Mouse (Mus musculus) macrophage (primary cell): ENCODE data around the gene Sgip1. TPM values are rescaled to one million over a fixed set of nuclear protein-coding genes. Genes with fewer than 3 reads are reported as not detected.

Source experiments
- H3K27ac ChIP-seq: fragments of 350-480 bp; formaldehyde crosslinking; 2 replicates; pipeline ENCODE4 v1.9.0; 2021
- H3K36me3 ChIP-seq: fragments of 350-480 bp; formaldehyde crosslinking; 2 replicates; pipeline ENCODE4 v1.9.0; 2021; ENCODE audit errors: inconsistent target
- H3K4me3 ChIP-seq: fragments of 350-480 bp; formaldehyde crosslinking; 2 replicates; pipeline ENCODE4 v1.9.0; 2021; ENCODE audit errors: inconsistent target
- H3K79me2 ChIP-seq: fragments of 350-480 bp; formaldehyde crosslinking; 2 replicates; pipeline ENCODE4 v1.9.0; 2021; ENCODE audit errors: inconsistent target
- WGBS: methylation state at CpG from one replicate; pipeline ENCODE4 v1.1.7; 2026; ENCODE audit warnings: inconsistent platforms; ENCODE audit not compliant: missing documents; 5-methylcytosine and 5-hydroxymethylcytosine counted together
- polyA plus RNA-seq: library from polyadenylated mRNA; stranded (reverse); fragments of 250-400 nt; gene quantifications from 3 replicates; pipeline ENCODE4 v1.2.4, GENCODE M21; 2018; ENCODE audit warnings: inconsistent platforms

The Sgip1 gene
- polyA plus RNA-seq, 1 experiment from 2014 or later = 0.33 TPM

DNA sequence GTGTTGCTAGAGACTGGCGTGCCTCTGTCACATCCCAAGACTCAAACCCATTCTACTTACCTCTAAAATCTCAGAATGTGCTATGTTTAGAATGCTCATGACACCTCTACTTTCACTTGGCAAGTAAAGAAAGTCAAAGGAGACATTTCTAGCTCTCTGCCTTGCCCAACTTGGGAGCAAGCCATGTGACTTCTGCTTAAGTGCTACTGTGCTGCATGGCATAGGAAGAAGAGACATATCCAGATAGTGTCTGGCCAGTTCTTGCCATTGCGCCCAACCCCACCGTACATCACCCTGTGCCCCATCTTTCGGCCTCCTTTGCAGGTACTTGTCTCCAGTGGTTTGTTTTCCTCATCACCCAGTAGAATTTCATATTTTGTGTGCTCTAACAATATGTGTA, 60.8 kb downstream of the Sgip1 start:
- Histone ChIP-seq H3K27ac (no peak overlapping the region), H3K36me3 (no peaks in the 10 kb centered on the region), H3K4me3 (no peak overlapping the region), H3K79me2 (no peaks in the 10 kb centered on the region)
- WGBS = 96% methylated on average over 4 of the region's 4 CpGs

DNA sequence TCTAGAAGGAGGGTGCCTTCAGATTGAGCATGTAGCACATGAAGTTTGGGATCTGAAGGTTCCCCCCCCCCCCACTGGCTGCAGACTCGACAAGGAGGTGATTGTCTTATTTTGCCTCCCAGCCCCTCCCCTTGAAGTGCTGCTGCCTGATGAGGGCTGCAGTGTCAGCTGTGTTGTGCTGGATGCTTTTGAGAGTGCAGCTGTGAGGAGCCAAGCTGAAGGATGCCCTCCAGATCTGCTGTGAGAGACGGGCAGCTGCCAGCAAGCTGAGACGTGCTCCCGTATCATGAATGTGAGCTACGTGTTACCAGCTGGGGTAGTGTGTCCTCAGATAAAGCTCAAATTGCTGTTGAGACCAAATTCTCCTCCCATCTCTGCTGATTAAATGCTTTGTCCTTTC, 63.5 kb downstream of the Sgip1 start:
- no peaks in the 10 kb centered on the region for H3K36me3 ChIP-seq
- no peak overlapping the region for H3K4me3 ChIP-seq
- no peaks in the 10 kb centered on the region for H3K79me2 ChIP-seq
- WGBS = 96% methylated on average over 4 of the region's 5 CpGs
- no peak overlapping the region for H3K27ac ChIP-seq

DNA sequence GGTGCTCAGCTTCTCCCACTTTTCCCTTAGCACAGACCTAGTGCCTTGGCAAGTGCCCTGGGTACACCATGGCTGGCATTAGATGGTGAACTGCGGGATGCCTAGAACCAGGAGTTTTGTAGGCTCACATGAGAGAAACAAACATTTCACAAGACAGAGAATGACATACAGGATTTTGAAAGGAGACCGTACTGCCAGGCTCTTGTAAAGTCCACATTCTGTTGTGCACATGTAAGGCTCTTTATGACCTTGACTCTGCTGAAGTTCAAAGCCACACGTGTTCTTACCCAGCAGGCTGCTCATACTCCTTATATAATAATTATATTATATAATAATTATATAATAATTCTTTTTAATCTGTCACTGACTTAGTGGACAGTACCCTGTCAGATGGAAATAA, 65.9 kb downstream of the Sgip1 start:
- 88% methylated on average over 3 of the region's 3 CpGs for WGBS
- no peak overlapping the region for H3K27ac ChIP-seq
- H3K79me2 ChIP-seq = no peaks in the 10 kb centered on the region

DNA sequence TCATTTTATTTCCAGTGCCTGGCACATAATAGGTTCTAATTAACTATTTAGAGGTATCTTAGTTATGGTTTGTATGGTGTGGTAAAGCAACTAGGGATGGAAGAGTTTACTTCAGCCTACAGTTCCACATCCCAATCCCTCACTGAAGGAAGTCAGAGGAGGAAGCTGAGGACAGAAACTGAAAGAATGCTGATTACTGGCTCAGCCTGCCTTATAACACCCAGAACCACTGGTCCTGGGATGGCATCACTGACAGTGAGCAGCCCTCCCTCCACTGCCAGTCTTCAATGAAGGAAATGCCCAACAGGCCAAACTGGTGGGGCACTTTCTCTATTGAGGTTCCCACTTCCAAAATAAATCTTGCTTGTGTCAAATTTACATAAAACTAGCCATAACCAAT, 67.2 kb downstream of the Sgip1 start:
- Histone ChIP-seq H3K36me3 (no peaks in the 10 kb centered on the region), H3K4me3 (no peak overlapping the region), H3K27ac (no peak overlapping the region), H3K79me2 (no peaks in the 10 kb centered on the region)

More for the DNA sequence above, 65.9 kb downstream of the Sgip1 start:
- no peak overlapping the region for H3K4me3 ChIP-seq
- H3K36me3 ChIP-seq = no peaks in the 10 kb centered on the region

DNA sequence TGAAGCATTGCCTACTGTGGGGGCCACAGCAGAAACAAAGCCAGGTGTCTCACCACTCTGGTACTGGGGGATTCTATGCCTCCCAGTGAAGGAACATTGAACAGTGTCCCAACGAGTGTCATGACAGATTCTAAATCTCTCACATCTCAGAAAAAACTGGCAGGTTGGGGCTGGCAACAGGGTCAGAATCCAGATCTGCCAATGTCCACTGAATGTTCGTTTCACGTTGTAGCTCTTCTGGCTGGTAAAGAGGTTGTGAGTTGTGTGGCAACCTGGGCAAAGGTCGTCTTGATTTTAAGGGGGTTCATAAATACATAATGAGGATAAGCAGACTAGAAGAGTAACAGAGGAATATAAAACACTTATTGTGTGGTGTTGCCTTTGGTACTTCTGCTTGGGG, 68.2 kb downstream of the Sgip1 start:
- Histone ChIP-seq H3K36me3 (no peaks in the 10 kb centered on the region), H3K27ac (no peak overlapping the region), H3K4me3 (no peak overlapping the region), H3K79me2 (no peaks in the 10 kb centered on the region)
- WGBS = 97% methylated on average over 4 of the region's 4 CpGs

DNA sequence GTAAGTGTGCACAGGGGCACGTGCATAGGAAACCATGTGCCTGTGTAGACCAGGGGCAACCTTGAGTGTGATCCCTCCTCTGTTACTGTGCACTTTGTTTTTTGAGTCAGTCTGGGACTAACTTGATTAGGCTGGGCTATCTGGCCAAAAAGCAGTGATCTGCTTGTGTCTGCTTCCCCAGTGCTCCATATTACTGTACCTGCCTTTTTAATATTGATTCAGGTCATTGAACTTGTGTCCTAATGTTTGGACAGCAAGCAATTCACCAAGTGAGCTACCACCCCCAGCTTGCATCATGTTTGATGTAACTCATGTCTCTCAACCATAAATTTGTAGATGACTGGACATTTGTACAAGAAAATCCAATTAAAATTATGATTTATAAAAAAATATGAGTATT, 69.2 kb downstream of the Sgip1 start:
- no peaks in the 10 kb centered on the region for H3K79me2 ChIP-seq
- WGBS = 92% methylated on average over 1 of the region's 1 CpGs
- no peak overlapping the region for H3K4me3 ChIP-seq
- H3K36me3 ChIP-seq = no peaks in the 10 kb centered on the region
- no peak overlapping the region for H3K27ac ChIP-seq

DNA sequence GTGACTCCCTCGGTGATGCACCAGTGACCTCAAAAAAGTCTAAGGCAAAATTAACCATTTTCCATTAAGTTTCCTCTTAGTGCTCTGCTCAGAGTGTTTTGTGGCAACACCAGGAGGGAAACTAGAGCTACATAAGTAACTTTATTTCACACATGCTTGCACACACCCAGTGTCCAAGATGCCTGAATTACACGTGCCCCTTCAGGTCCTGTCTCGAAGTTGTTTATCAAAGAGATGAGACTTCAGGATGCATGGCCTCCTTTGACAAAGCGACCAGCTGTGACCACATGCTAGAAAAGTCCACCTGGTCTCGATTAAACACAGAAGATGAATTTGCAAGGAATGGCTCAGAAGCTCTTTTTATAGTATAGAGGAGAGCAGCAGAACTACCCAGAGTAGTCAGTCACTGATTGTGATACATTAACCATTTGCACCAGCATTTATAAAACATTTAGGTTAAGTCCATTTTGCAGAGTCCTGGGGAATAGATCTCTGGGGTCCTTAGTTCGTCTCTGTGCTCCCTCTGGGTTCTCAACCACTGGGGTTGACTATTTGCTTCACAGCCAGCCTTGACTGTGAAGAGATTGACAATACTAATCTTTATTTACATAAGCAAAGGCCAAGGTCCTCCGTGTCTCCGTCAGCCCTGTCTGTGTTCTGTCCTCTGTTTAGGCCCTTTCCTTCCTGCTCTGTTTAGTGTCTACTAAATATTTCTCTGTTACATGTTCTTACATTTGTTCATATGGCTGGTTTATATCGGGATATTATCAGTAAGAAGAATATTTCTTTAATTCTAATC, 70.1 kb downstream of the Sgip1 start:
- Histone ChIP-seq H3K36me3 (no peaks in the 10 kb centered on the region), H3K27ac (no peak overlapping the region), H3K79me2 (no peaks in the 10 kb centered on the region), H3K4me3 (no peak overlapping the region)
- 86% methylated on average over 9 of the region's 9 CpGs for WGBS

DNA sequence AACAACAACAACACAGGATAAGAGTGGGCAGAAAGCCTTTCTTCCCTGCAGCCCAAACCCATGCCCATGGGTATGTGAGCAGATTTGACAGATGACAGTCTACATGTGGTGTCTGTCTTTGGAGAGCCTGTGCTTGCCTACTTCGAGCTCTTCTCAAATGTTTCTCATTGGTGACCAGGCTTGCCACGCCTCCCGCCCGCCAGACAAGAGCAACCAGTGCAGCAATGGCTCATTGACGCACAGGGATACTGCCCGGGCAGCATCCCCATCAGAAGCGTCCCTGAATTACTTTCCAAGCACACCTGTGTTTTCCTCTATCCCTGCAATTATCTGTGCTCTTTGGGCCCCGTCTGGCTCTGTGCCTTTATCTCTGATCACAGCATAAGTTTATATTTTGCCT, 72.2 kb downstream of the Sgip1 start:
- Histone ChIP-seq H3K79me2 (no peaks in the 10 kb centered on the region), H3K27ac (no peak overlapping the region), H3K36me3 (no peaks in the 10 kb centered on the region), H3K4me3 (no peak overlapping the region)
- WGBS = 94% methylated on average over 8 of the region's 8 CpGs

DNA sequence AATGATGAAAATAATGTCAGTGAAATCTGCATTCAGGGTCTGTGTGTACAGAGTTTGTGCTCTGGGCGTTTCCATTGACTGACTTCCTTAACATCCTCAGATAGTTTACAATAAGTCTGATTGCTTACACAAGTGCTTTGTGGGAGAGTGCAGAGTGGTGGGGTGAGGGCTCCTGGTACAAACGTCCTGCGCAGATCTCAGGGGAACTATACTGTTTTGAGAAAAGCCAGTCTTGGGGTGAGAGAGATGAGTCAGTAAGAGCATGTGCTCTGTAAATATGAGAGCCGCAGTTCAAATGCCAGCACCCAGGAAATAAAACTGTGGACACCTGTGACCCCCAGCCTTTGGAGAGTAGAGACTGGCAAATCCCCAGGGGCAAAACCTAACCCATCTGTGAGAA, 80.7 kb downstream of the Sgip1 start:
- no peak overlapping the region for H3K4me3 ChIP-seq
- H3K27ac ChIP-seq = no peak overlapping the region
- H3K36me3 ChIP-seq = no peaks in the 10 kb centered on the region
- WGBS = 82% methylated on average over 4 of the region's 4 CpGs
- no peaks in the 10 kb centered on the region for H3K79me2 ChIP-seq

DNA sequence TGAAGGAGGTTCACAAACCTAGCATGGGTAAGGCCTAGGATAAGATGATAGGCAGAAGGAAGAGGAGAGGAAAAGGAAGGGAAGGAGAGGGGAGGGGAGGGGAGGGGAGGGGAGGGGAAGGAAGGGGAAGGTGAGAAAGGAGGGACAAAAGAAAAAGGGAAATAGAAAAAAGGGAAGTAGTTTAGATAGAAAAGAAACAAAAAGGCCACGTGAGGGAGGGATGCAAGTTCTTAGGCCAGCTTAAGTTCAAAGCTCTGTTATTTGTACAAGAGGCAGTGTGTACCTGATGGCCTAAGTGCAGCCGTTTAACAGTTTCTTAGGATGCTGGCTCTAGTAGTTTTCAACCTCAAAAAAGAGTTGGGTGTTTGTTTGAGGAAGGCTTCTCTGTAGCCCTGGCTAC, 83.4 kb downstream of the Sgip1 start:
- H3K27ac ChIP-seq = no peak overlapping the region
- 46% methylated on average over 2 of the region's 2 CpGs for WGBS
- no peaks in the 10 kb centered on the region for H3K36me3 ChIP-seq
- H3K79me2 ChIP-seq = no peaks in the 10 kb centered on the region
- H3K4me3 ChIP-seq = no peak overlapping the region

DNA sequence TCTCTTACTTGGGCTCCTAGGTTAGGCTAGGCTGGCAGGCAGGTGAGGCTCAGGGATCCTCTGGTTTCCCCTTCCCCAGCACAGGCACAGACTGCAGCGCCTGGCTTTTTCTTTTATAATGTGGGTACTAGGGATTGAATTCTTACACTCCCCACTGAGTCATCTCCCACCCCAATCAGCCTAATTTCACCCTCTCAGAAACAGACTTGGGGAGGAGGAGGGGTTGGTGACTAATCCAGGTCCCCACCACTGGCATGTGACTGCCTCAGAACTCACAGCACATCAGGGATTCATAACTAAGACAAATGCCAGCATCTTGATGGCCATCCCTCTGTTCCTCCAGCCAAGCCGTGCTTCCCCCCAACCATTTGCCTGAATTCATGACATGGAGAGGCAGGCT, 85.1 kb downstream of the Sgip1 start:
- Histone ChIP-seq H3K79me2 (no peaks in the 10 kb centered on the region), H3K4me3 (no peak overlapping the region), H3K36me3 (no peaks in the 10 kb centered on the region), H3K27ac (no peak overlapping the region)
- 83% methylated on average over 1 of the region's 2 CpGs for WGBS

DNA sequence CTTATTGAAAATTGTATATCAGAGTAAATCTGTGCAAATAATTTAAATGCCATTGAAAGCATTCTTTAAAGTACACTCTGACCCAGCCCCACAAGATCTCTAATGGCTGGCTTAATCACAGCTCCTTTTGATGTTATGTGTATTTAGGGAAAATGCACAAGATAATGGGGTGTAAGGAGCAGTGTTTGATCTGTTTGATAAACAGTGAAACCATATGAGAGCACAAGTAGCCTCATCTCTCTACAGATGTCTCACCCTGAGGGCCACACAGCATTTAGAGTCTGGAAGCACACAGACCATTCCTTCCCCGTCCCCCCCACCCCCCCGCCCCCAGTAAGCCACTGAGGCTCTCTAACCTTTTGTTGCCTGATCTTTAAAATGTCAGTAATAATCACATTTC, 87.4 kb downstream of the Sgip1 start:
- no peaks in the 10 kb centered on the region for H3K79me2 ChIP-seq
- no peak overlapping the region for H3K27ac ChIP-seq
- H3K4me3 ChIP-seq = no peak overlapping the region
- H3K36me3 ChIP-seq = no peaks in the 10 kb centered on the region
- 80% methylated on average over 1 of the region's 2 CpGs for WGBS

DNA sequence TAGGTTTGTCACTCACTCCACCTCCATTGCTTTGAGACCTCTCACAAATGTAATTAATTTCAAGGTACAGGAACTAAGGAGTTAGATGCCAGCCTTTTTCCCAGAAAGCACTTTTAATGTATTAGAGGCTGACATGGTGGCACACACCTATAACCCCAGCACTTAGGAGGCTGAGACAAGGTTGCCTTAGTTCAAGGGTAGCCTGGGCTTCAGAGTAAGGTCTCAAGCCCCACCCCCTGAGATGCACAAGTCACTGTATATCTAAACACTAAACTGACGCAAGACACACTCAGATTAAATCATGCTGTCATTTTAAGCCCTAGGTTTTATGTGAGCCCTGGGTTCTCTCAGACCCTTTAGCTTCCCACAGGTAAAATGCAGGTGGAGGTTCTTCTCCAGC, 92.1 kb downstream of the Sgip1 start:
- Histone ChIP-seq H3K36me3 (no peaks in the 10 kb centered on the region), H3K79me2 (no peaks in the 10 kb centered on the region), H3K4me3 (no peak overlapping the region), H3K27ac (no peak overlapping the region)
- WGBS = 86% methylated on average over 1 of the region's 1 CpGs

DNA sequence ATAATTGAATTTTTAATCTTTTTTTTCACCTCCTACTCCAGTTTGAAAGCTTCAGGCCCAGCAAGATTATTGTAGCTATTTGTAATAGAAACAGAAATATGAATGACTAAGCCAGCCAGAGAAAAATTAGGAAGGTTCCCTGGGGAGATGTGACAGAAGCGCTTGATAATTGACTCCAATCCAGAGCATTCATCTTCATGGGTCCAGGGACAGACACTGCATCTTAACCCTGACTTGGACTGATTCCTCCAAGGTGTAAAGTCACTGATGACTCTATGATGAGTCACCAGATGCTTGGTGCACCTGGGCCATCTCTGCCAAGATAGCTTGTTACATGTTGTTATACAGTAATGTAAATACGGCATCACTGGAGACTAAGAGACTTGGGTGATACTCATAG, 92.6 kb downstream of the Sgip1 start:
- Histone ChIP-seq H3K4me3 (no peak overlapping the region), H3K27ac (no peak overlapping the region), H3K79me2 (no peaks in the 10 kb centered on the region), H3K36me3 (no peaks in the 10 kb centered on the region)
- 83% methylated on average over 2 of the region's 2 CpGs for WGBS

DNA sequence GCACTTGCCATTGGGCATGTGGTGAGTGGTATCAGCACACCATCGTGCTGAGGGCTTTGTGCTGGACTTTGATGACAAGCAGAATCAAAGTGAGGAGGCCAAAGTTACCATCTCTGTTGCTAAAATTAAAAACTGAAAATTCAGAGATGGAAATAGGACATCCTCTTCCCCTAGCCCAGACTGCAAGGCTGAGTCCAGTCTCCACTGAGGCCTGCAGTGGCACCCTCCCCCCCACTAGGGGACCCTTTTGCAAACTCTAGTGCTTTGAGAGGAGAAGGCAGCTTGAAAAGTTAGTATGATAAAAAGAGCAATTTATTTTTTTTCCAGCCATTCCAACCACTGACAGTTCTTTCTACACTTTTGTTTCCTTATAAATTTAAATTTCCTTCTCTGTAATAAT, 93.6 kb downstream of the Sgip1 start:
- Histone ChIP-seq H3K4me3 (no peak overlapping the region), H3K79me2 (no peaks in the 10 kb centered on the region), H3K27ac (no peak overlapping the region), H3K36me3 (no peaks in the 10 kb centered on the region)
- 83% methylated on average over 1 of the region's 1 CpGs for WGBS
